Mouse (Mus musculus) thymus, adult 2 months (tissue): Measurements from ENCODE around the gene Ptpn12.

Experiments used
- CTCF ChIP-seq: fragments of 200-500 bp; IDR thresholded peaks from 2 replicates; pipeline ENCODE4 v1.5.1; 2012; ENCODE audit warnings: mild to moderate bottlenecking, control low read depth, low read length, moderate library complexity, borderline replicate concordance; ENCODE audit not compliant: control insufficient read depth, poor library complexity, insufficient read depth; ENCODE audit errors: extremely low read depth
- POLR2A ChIP-seq: fragments of 200-500 bp; IDR thresholded peaks from 2 replicates; pipeline ENCODE4 v1.6.1; 2012; ENCODE audit warnings: mild to moderate bottlenecking, low read length, control low read depth, moderate library complexity; ENCODE audit not compliant: control insufficient read depth, poor library complexity, insufficient read depth; ENCODE audit errors: extremely low read depth

- TF ChIP-seq POLR2A (no peak), CTCF (no peak)
These were observed 5.0 kb downstream of the Ptpn12 start for GRCm38 (mm10) chr5:21050770-21051122.
